Mouse (Mus musculus) midbrain, embryonic 11.5 days (tissue): Measurements from ENCODE around the gene Tnfsfm13. TPM values are rescaled to one million over a fixed set of nuclear protein-coding genes. Genes with fewer than 3 reads are reported as not detected.

Experiments used
- ATAC-seq: fragments of 200-750 bp; cut with Nextera tagmentation; 2 replicates; pipeline ENCODE4 v1.8.0; 2017; ENCODE audit warnings: moderate TSS enrichment, moderate library complexity; ENCODE audit not compliant: low FRiP score
- DNase-seq: peaks from one replicate; pipeline ENCODE4 v3.0.0; 2015; ENCODE audit warnings: low spot score; ENCODE audit errors: missing footprints
- H3K27ac ChIP-seq: fragments of 300-500 bp; sonication (generic); 2 replicates; pipeline ENCODE4 v1.5.1; 2014; ENCODE audit warnings: low read depth, low read length
- H3K27me3 ChIP-seq: fragments of 300-500 bp; sonication (generic); 2 replicates; pipeline ENCODE4 v1.6.1; 2014; ENCODE audit warnings: mild to moderate bottlenecking, low read length, moderate library complexity, mixed read lengths; ENCODE audit not compliant: control insufficient read depth, insufficient read depth
- H3K36me3 ChIP-seq: fragments of 300-500 bp; sonication (generic); 2 replicates; pipeline ENCODE4 v1.6.1; 2014; ENCODE audit warnings: mild to moderate bottlenecking, low read length, moderate library complexity, mixed read lengths; ENCODE audit not compliant: control insufficient read depth, insufficient read depth
- H3K4me1 ChIP-seq: fragments of 300-500 bp; sonication (generic); 2 replicates; pipeline ENCODE4 v1.6.1; 2014; ENCODE audit warnings: low read length; ENCODE audit not compliant: control insufficient read depth, insufficient read depth
- H3K4me2 ChIP-seq: fragments of 300-500 bp; sonication (generic); 2 replicates; pipeline ENCODE4 v1.6.1; 2014; ENCODE audit warnings: mild to moderate bottlenecking, moderate library complexity
- H3K4me3 ChIP-seq: fragments of 300-500 bp; sonication (generic); 2 replicates; pipeline ENCODE4 v1.5.1; 2014; ENCODE audit warnings: low read depth, low read length
- H3K9ac ChIP-seq: fragments of 300-500 bp; sonication (generic); 2 replicates; pipeline ENCODE4 v1.6.1; 2014; ENCODE audit warnings: low read length
- H3K9me3 ChIP-seq: fragments of 300-500 bp; sonication (generic); 2 replicates; pipeline ENCODE4 v1.6.1; 2016; ENCODE audit warnings: low read length; ENCODE audit not compliant: control insufficient read depth
- WGBS: fragments of 180-500 bp; shearing (Covaris S2); extraction: QIAGEN DNeasy Blood & Tissue Kit; methylation state at CpG from one replicate; pipeline ENCODE4 v1.1.7; 2014; 5-methylcytosine and 5-hydroxymethylcytosine counted together
- polyA plus RNA-seq: library from polyadenylated mRNA; unstranded; fragments of >200 nt; fragmentation: Nextera tagmentation; extraction: Ambion mirVana; gene quantifications from 2 replicates; pipeline ENCODE4 v1.2.1, GENCODE M21; 2014

Gene Tnfsfm13
- polyA plus RNA-seq, 1 experiment from 2014 or later, result 0.78 TPM

GRCm38 (mm10) chr11:69715929-69716328, 20.0 kb upstream of the Tnfsfm13 start:
- ATAC-seq (no peak), DNase-seq (peak; percentile 83)
- Histone ChIP-seq H3K9ac (no peak overlapping the region), H3K27ac (no peak overlapping the region), H3K4me2 (no peak overlapping the region), H3K4me1 (no peaks in the 10 kb centered on the region), H3K36me3 (no peaks in the 10 kb centered on the region), H3K4me3 (no peak overlapping the region), H3K27me3 (no peaks in the 10 kb centered on the region), H3K9me3 (no peaks in the 10 kb centered on the region)
- WGBS, result 35% methylated on average over 5 of the region's 5 CpGs

GRCm38 (mm10) chr11:69715482-69715881, 19.6 kb upstream of the Tnfsfm13 start:
- Histone ChIP-seq H3K27me3 (no peaks in the 10 kb centered on the region), H3K36me3 (no peaks in the 10 kb centered on the region), H3K27ac (no peak overlapping the region), H3K4me3 (no peak overlapping the region), H3K9me3 (no peaks in the 10 kb centered on the region), H3K4me1 (no peaks in the 10 kb centered on the region), H3K9ac (no peak overlapping the region), H3K4me2 (no peak overlapping the region)
- peak; percentile 83 for DNase-seq
- no peak for ATAC-seq
- WGBS, result 61% methylated on average over 9 of the region's 9 CpGs

- Histone ChIP-seq H3K36me3 (no peaks in the 10 kb centered on the region), H3K27ac (no peak overlapping the region), H3K9me3 (no peaks in the 10 kb centered on the region), H3K4me1 (no peaks in the 10 kb centered on the region), H3K4me3 (no peak overlapping the region), H3K4me2 (no peak overlapping the region), H3K27me3 (no peaks in the 10 kb centered on the region), H3K9ac (no peak overlapping the region)
- no peak for ATAC-seq
- 67% methylated on average over 18 of the region's 18 CpGs for WGBS
- peak; percentile 82 for DNase-seq
These were observed 18.9 kb upstream of the Tnfsfm13 start for GRCm38 (mm10) chr11:69714636-69715329.

- Histone ChIP-seq H3K4me3 (no peak overlapping the region), H3K36me3 (no peaks in the 10 kb centered on the region), H3K4me2 (no peak overlapping the region), H3K9me3 (no peaks in the 10 kb centered on the region), H3K9ac (no peak overlapping the region), H3K27me3 (no peaks in the 10 kb centered on the region), H3K4me1 (no peaks in the 10 kb centered on the region), H3K27ac (no peak overlapping the region)
- DNase-seq (peak; percentile 65), ATAC-seq (no peak)
- 81% methylated on average over 20 of the region's 20 CpGs for WGBS
These were observed 17.2 kb upstream of the Tnfsfm13 start for GRCm38 (mm10) chr11:69712954-69713672.

GRCm38 (mm10) chr11:69711082-69711481, 15.2 kb upstream of the Tnfsfm13 start:
- no peaks in the 10 kb centered on the region for H3K36me3 ChIP-seq
- no peaks in the 10 kb centered on the region for H3K4me1 ChIP-seq
- WGBS, result 79% methylated on average over 2 of the region's 2 CpGs
- no peaks in the 10 kb centered on the region for H3K27me3 ChIP-seq
- H3K4me2 ChIP-seq, result no peak overlapping the region
- H3K27ac ChIP-seq, result no peak overlapping the region
- H3K9me3 ChIP-seq, result no peaks in the 10 kb centered on the region
- H3K4me3 ChIP-seq, result no peak overlapping the region
- H3K9ac ChIP-seq, result no peak overlapping the region
- ATAC-seq, result no peak
- DNase-seq, result peak; percentile 81

- no peaks in the 10 kb centered on the region for H3K9me3 ChIP-seq
- H3K27me3 ChIP-seq, result no peaks in the 10 kb centered on the region
- WGBS, result 71% methylated on average over 3 of the region's 3 CpGs
- no peaks in the 10 kb centered on the region for H3K4me1 ChIP-seq
- DNase-seq (peak; percentile 66), ATAC-seq (no peak)
- H3K36me3 ChIP-seq, result no peaks in the 10 kb centered on the region
- H3K4me3 ChIP-seq, result no peak overlapping the region
- H3K27ac ChIP-seq, result no peak overlapping the region
- no peak overlapping the region for H3K4me2 ChIP-seq
- no peak overlapping the region for H3K9ac ChIP-seq
These were observed 14.6 kb upstream of the Tnfsfm13 start for GRCm38 (mm10) chr11:69710470-69710869.

- 58% methylated on average over 11 of the region's 11 CpGs for WGBS
- no peak for ATAC-seq
- DNase-seq, result peak; percentile 82
- Histone ChIP-seq H3K27me3 (no peaks in the 10 kb centered on the region), H3K36me3 (no peaks in the 10 kb centered on the region), H3K27ac (no peak overlapping the region), H3K4me3 (no peak overlapping the region), H3K9me3 (no peaks in the 10 kb centered on the region), H3K9ac (no peak overlapping the region), H3K4me2 (no peak overlapping the region), H3K4me1 (no peaks in the 10 kb centered on the region)
These were observed 13.9 kb upstream of the Tnfsfm13 start for GRCm38 (mm10) chr11:69709554-69710446.

GRCm38 (mm10) chr11:69708614-69709265, 12.8 kb upstream of the Tnfsfm13 start:
- H3K4me2 ChIP-seq, result no peak overlapping the region
- no peak for ATAC-seq
- no peaks in the 10 kb centered on the region for H3K27me3 ChIP-seq
- 80% methylated on average over 3 of the region's 3 CpGs for WGBS
- H3K36me3 ChIP-seq, result no peaks in the 10 kb centered on the region
- H3K27ac ChIP-seq, result no peak overlapping the region
- H3K4me1 ChIP-seq, result no peaks in the 10 kb centered on the region
- H3K9me3 ChIP-seq, result no peaks in the 10 kb centered on the region
- no peak overlapping the region for H3K9ac ChIP-seq
- DNase-seq, result peak; percentile 76
- no peak overlapping the region for H3K4me3 ChIP-seq
